Mouse (Mus musculus) heart, postnatal 14 days (tissue): ENCODE measurements at regions not wholly inside any gene's neighbourhood (a gene's known extent, or its start where the extent isn't known, plus 50 kb on each side); places are given as distances from the start of the nearest gene placed in this dataset.

Experiments used
- DNase-seq, 2 experiments: peaks; one replicate each; pipeline ENCODE4 v3.0.0; 2021 to 2022
- intact Hi-C: fragments of 180-260 bp; cut with DNase I; formaldehyde crosslinking; loops from one replicate; pipeline ENCODE4 v1.15.1; 2025

DNA sequence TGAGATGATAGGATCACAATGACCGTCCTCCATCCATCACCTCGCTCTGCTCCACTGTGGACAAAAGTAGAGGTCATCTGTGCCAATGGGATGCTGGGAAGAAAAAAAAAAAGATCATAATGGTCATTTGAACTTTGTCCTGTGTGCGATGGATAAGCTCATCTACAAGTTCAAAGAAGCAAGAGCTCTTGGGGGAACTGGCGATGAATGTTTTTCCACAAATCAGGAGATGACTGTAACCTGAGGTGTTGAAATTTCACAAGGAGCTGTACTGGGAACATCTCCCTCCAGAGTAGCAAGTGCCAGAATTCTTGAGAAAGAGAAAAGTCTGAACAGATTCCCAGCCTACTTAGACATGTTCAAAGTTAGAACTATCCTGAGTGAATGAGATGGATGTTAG lies 287.0 kb downstream of the Tns3 start:
- DNase-seq = no peak
- intact Hi-C loops = no loop called here

DNA sequence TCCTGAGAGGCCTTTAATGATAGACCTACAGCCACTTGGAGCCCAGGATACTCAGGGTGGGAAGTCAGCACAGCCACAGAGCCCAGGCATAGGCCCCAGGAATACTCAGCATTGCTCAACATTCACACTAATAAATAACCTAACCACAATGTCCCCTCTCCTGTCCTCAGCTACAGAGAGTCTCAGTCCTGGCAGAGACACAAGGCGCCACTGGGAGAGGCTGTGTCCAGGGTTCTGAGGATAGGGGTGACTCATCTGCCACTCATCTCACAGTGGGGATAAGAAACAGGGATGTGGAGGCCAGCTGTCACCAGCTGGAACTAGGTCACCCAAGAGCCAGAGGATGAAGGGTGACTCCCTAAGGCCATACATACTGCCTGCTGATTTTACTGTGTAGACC lies 298.8 kb downstream of the Tns3 start:
- intact Hi-C loops = no loop called here
- peak; percentile 31 to 47 for DNase-seq

GRCm38 (mm10) chr11:8364703-8365433 lies 299.5 kb downstream of the Tns3 start:
- no peak for DNase-seq
- intact Hi-C loops = no loop called here

DNA sequence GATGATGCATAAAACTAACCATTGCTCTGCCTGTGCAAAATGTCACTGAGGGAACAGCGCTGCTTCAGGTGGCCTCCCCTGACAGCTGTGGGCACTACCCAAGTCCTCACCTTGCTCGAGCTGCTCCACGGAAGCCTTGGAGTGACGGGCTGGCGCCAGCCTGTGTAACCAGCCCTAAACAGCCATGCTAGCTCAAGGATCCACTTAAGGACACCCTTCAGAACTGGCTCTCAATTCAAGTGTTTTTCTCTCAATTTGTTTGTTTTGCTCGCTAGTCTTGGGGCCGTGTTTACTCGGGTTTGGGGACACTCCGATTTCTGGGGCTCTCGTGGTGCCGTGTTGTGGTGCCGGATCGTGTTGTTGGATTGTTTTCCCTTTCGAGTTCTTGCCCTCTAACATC lies 319.4 kb downstream of the Tns3 start:
- intact Hi-C loops = no loop called here

DNA sequence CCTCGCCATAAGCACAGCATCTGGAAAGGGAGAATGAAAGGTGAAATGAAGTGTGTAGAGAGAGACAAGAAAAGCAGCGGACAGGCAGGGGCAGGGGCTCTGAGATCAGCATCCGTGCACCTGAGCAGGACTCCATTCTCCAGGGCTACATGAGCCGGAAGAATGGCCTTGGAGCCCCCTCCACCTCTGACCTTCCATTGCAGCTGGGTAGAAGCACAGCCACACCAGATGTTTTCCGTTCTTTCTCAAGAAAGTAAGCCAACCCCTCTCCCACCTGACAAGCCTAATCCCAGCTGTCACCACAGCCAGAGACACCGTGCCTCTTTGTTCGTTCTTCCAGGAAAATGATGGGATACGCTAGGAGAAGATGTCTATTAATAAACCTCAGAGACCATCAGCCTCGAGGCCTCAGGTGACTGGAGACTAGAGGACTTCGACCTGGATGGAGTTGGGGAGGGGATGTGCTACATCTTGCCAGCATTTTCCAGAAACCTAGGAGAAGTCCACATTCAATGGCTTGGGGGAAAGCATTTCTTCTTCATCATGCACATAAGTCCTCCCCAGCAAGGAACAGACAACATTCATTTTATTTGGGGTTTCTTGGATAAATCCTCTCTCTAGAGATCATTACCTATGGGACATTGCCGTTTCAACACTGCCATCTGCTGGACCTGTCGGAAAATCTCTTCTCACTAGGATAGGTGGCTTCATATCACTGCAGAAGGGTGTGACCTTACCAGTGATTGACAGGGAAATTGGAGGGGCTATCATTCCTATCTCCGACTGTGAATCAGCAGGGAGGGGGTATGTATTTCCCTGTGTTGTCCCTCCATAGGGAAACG lies 361.8 kb downstream of the Tns3 start:
- peak; percentile 52 to 61 for DNase-seq
- intact Hi-C loops = loop anchor here (2.0 to 10.0 kb wide), 3 partner anchors 102 to 1648 kb away; partner anchors contain the start of gene Ramp3

More for the DNA sequence above, 319.4 kb downstream of the Tns3 start:
- DNase-seq = no peak

GRCm38 (mm10) chr11:8297462-8297861 lies 366.9 kb downstream of the Tns3 start:
- intact Hi-C loops = no loop called here
- no peak for DNase-seq

DNA sequence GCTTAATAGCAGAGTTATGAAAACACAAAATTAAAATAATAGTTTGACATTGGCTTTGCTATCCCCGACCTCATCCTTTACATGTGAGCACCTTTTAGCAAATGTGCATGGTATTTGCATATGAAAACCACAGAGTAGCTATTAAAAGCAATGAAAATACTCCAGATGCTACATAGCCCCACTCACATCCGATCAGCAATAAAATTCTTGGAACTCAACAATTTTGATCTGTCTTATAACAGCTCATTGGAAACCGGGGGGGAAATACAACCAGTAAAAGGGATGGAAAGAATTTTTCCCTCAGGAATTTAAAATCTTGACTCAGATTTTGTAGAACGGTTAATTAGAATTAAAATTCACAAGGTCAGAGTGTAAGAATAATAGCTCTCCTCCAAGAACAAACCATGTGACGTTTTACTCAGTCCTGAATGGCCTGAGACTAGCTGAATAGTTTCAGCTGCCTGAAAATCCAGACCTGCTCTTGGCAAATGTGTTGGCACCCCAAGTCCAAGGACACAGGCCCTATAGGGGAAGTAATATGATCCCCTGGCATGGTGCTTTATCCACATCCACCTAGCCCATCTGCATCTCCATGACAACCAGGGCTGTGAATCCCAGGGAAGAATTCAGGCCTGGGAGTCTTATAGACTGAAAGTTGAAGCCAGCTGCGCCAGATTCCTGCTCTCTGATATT lies 370.9 kb downstream of the Tns3 start:
- no peak for DNase-seq
- intact Hi-C loops = no loop called here

GRCm38 (mm10) chr11:8285271-8285670 lies 379.1 kb downstream of the Tns3 start:
- no peak for DNase-seq
- intact Hi-C loops = no loop called here

GRCm38 (mm10) chr11:8275203-8275602 lies 389.1 kb downstream of the Tns3 start:
- intact Hi-C loops = no loop called here

GRCm38 (mm10) chr11:8269171-8269570 lies 395.2 kb downstream of the Tns3 start:
- intact Hi-C loops = no loop called here
- DNase-seq = no peak

More at GRCm38 (mm10) chr11:8275203-8275602, 389.1 kb downstream of the Tns3 start:
- DNase-seq = no peak

DNA sequence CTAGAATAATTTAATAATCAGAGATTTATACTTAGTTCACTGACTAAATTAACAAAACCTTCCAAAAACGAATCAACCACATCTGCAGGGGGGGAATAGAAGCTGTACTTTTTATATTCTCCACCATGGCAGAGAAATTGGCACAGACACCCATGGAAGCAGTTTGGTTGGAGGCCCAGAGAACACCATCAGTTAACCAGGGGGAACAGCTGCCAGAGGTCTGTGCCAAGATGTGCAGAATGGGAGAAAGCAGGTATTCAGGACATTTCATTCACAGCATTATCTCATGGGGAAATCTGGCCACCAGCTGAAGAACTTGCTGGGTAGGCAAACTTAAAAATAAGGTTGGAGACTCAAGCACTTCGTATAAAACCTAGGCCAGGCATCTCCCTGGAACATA lies 410.3 kb downstream of the Tns3 start:
- DNase-seq = no peak
- intact Hi-C loops = loop anchor here (10.0 kb wide), 1 partner anchor 151 kb away; no protein-coding TSS in a partner anchor

GRCm38 (mm10) chr11:8251360-8251759 lies 413.0 kb downstream of the Tns3 start:
- no peak for DNase-seq
- intact Hi-C loops = loop anchor here (10.0 kb wide), 1 partner anchor 153 kb away; no protein-coding TSS in a partner anchor

- intact Hi-C loops = loop anchor here (10.0 kb wide), 1 partner anchor 115 kb away; no protein-coding TSS in a partner anchor
- no peak for DNase-seq
Measured at GRCm38 (mm10) chr11:8249468-8249867, 414.9 kb downstream of the Tns3 start.

DNA sequence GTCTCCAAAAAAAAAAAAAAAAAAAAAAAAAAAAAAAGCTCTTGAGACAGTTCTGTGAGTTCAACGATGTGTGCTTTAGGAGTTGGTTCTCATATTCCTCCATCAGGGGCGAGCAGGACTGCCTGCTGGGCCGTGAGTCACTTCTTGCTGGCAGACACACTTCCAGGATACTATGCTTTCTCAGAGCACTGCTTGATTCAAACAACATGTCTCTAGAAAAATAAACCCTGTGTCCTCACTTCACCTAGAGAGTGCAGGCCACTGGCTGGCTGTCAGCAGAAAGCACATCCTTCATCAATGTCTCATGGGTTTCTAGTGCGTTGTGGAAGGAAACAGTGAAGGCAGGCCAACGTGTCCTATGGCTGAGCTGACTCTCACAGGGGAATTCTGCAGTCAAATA lies 416.8 kb downstream of the Tns3 start:
- intact Hi-C loops = loop anchor here (10.0 kb wide), 1 partner anchor 113 kb away; no protein-coding TSS in a partner anchor
- DNase-seq = peak; percentile 31 to 38

GRCm38 (mm10) chr11:8247024-8247423 lies 417.3 kb downstream of the Tns3 start:
- intact Hi-C loops = loop anchor here (10.0 kb wide), 1 partner anchor 112 kb away; no protein-coding TSS in a partner anchor
- no peak for DNase-seq

- intact Hi-C loops = loop anchor here (1.0 to 10.0 kb wide), 2 partner anchors 111 to 1030 kb away; no protein-coding TSS in a partner anchor
- peak in 1 of 2 experiments; percentile 35 for DNase-seq
Measured at GRCm38 (mm10) chr11:8245408-8246003, 418.8 kb downstream of the Tns3 start.

DNA sequence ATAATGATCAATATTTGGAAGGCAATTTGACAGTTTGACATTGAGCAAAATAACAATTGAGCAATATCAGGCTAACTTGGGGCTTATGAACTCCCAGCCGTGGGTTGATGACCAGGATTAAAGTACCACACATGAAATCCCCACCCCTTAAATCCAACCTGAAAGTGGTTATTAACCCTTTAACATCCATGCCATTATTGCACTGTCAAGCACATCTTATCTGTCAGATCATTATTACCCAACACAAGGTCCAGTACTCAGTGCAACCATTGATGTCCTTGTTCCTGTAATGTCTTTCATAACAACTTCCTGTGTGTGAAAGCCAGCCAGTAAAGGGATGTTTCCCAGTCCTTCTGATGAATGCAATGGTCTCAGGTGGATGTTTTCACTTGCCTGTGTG lies 425.8 kb downstream of the Tns3 start:
- DNase-seq = no peak
- intact Hi-C loops = no loop called here

GRCm38 (mm10) chr11:8237556-8237955 lies 426.8 kb downstream of the Tns3 start:
- DNase-seq = no peak

DNA sequence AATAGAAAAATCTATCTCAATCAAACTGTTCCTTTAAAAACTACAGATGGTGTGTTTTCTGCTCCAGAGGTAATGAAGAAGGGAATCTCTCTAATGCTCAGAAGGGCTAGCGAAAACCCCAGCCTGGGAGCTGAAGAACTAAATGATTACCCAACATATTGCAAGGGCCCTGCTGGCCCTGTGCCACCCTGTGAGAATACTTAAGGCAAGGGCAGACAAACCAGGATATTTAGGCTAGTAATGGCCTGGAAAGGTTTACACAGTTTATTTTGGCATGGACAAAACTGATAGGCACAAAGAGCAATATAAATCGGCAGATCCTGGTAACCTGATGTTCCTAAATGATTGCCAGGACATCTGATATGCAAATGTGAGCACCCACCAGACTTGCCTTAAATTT lies 428.3 kb downstream of the Tns3 start:
- intact Hi-C loops = no loop called here
- DNase-seq = no peak

More at GRCm38 (mm10) chr11:8237556-8237955, 426.8 kb downstream of the Tns3 start:
- intact Hi-C loops = no loop called here

DNA sequence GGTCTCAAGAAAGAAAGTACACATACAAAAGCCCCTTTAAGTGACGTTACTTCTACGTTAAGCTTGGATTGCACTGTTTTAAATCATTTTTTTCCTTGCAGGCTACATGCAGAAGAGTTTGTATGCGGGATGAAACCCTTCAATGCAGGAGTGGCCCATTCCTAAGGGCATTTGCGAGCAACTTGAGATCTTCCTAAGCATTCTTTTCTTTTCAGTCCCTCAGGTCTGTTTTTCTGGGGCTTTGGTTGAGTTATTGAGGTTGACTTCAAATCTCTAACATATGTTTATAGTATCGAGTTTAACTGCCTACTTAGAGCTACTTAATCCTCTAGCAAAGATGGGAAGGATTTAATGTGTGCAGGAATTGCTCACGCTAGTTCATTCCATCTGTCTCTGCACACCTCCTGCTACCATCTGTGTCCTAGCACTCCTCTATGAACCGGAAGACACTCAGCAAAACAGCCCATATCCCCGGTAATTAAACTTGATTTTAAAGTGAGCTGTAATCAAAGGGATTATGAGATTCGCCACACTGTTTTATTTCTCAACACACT lies 431.6 kb downstream of the Tns3 start:
- no peak for DNase-seq
- intact Hi-C loops = no loop called here
